ENCODE assay signal across 22 mouse cellular contexts in genomic region chr9:115380276-115380675, GRCm38 (mm10).
DNase-seq lines count a peak whose midpoint lies in the region; ATAC-seq lines count a peak whose summit lies in the region.
"Had no signal": no experiment of that assay in that cellular context is flagged by ENCODE, and none has a peak within 500 bp of the region (broad histone marks: within the 10 kb centered on the region; RNA-seq: fewer than 3 reads in every experiment).

No protein-coding gene starts in this region.

- H3K4me1 ChIP-seq in hindbrain, embryonic 14.5 days (replicated peaks; ENCODE audit: control insufficient read depth, insufficient read depth, low read length): peaks cover 6% of the 10 kb centered on the region; the same call in 1 of the 2 replicates
- no peaks in the 10 kb centered on the region for H3K4me1 ChIP-seq in hindbrain, embryonic 12.5 days
- peaks cover 6% of the 10 kb centered on the region for H3K4me1 ChIP-seq in hindbrain, embryonic 16.5 days (ENCODE audit: control insufficient read depth, insufficient read depth, low read depth, low read length)
- H3K4me1 ChIP-seq: embryonic facial prominence, embryonic 13.5 days; stomach, embryonic 15.5 days had no signal

- H3K27ac ChIP-seq in hindbrain, embryonic 14.5 days: peak overlapping the region; percentile 51; the same call in 1 of the 2 replicates
- no peak overlapping the region for H3K27ac ChIP-seq in hindbrain, embryonic 12.5 days
- H3K27ac ChIP-seq in hindbrain, embryonic 16.5 days (ENCODE audit: low read depth, low read length): peak overlapping the region; percentile 17; the same call in 1 of the 2 replicates
- H3K27ac ChIP-seq: embryonic facial prominence, embryonic 13.5 days; heart, embryonic 10.5 days; left cerebral cortex, adult 2 months; stomach, embryonic 15.5 days had no signal

- H3K4me3 ChIP-seq in hindbrain, embryonic 14.5 days (replicated peaks; ENCODE audit: low read length): no peak overlapping the region
- H3K4me3 ChIP-seq in hindbrain, embryonic 12.5 days: no peak overlapping the region
- no peak overlapping the region for H3K4me3 ChIP-seq in hindbrain, embryonic 16.5 days (ENCODE audit: low read length)
- H3K4me3 ChIP-seq: embryonic facial prominence, embryonic 13.5 days; heart, embryonic 10.5 days; left cerebral cortex, adult 2 months; megakaryocyte, embryonic 14.5 days; stomach, embryonic 15.5 days had no signal

- H3K36me3 ChIP-seq in hindbrain, embryonic 14.5 days (replicated peaks; ENCODE audit: control insufficient read depth, insufficient read depth): no peaks in the 10 kb centered on the region
- H3K36me3 ChIP-seq in hindbrain, embryonic 12.5 days: no peaks in the 10 kb centered on the region
- H3K36me3 ChIP-seq in hindbrain, embryonic 16.5 days (ENCODE audit: control insufficient read depth, insufficient read depth, low read length): no peaks in the 10 kb centered on the region
- H3K36me3 ChIP-seq: embryonic facial prominence, embryonic 13.5 days; G1E; heart, embryonic 10.5 days; stomach, embryonic 15.5 days had no signal

- ATAC-seq in hindbrain, embryonic 14.5 days (ENCODE audit: low FRiP score): no peak
- no peak for ATAC-seq in hindbrain, embryonic 12.5 days (ENCODE audit: low FRiP score)
- ATAC-seq in hindbrain, embryonic 16.5 days: no peak

- 64% methylated on average over 15 of the region's 15 CpGs for WGBS in hindbrain, embryonic 14.5 days
- 83% methylated on average over 15 of the region's 15 CpGs for WGBS in hindbrain, embryonic 12.5 days
- WGBS in hindbrain, embryonic 16.5 days: 53% methylated on average over 15 of the region's 15 CpGs

- no peaks in the 10 kb centered on the region for H3K9me3 ChIP-seq in hindbrain, embryonic 14.5 days (ENCODE audit: control insufficient read depth, low read length)
- H3K9me3 ChIP-seq in hindbrain, embryonic 12.5 days (replicated peaks): no peaks in the 10 kb centered on the region
- H3K9me3 ChIP-seq in hindbrain, embryonic 16.5 days (ENCODE audit: control insufficient read depth, low read length): no peaks in the 10 kb centered on the region
- H3K9me3 ChIP-seq: heart, embryonic 10.5 days; stomach, embryonic 15.5 days had no signal

- H3K27me3 ChIP-seq in hindbrain, embryonic 14.5 days (ENCODE audit: control insufficient read depth, insufficient read depth, low read length): no peaks in the 10 kb centered on the region
- H3K27me3 ChIP-seq in hindbrain, embryonic 12.5 days: no peaks in the 10 kb centered on the region
- no peaks in the 10 kb centered on the region for H3K27me3 ChIP-seq in hindbrain, embryonic 16.5 days (replicated peaks; ENCODE audit: control insufficient read depth, insufficient read depth, low read length)
- H3K27me3 ChIP-seq: embryonic facial prominence, embryonic 13.5 days; stomach, embryonic 15.5 days had no signal

- peak; percentile 69 to 79 for DNase-seq in cerebellum, postnatal 10 days
- DNase-seq in cerebellum, postnatal 36 days: no peak
- no peak for DNase-seq in hindbrain, embryonic 14.5 days (ENCODE audit: low spot score)
- peak; percentile 24 for DNase-seq in Muller cell, postnatal 12 days (ENCODE audit: inconsistent ontology term)
- DNase-seq in spleen, postnatal 4 days (ENCODE audit: low spot score in 2 of 2): no peak
- DNase-seq in natural killer cell, adult 2 months (ENCODE audit: low spot score in 2 of 2): no peak
- DNase-seq: adrenal gland, postnatal 14 days; cerebellum, adult 11 months; kidney, adult 2 months; kidney, postnatal 25 days; lung, adult 2 months; right cerebral cortex, postnatal 25 days; thymus, adult 18-20 months had no signal

- no peak overlapping the region for H3K9ac ChIP-seq in hindbrain, embryonic 14.5 days
- no peak overlapping the region for H3K9ac ChIP-seq in hindbrain, embryonic 12.5 days
- no peak overlapping the region for H3K9ac ChIP-seq in hindbrain, embryonic 16.5 days (ENCODE audit: low read depth, low read length)
- H3K9ac ChIP-seq: embryonic facial prominence, embryonic 13.5 days; stomach, embryonic 15.5 days had no signal

- peak overlapping the region; percentile 27 for H3K4me2 ChIP-seq in hindbrain, embryonic 14.5 days (replicated peaks)
- H3K4me2 ChIP-seq in hindbrain, embryonic 12.5 days (replicated peaks): no peak overlapping the region
- peak overlapping the region; percentile 34 for H3K4me2 ChIP-seq in hindbrain, embryonic 16.5 days (ENCODE audit: low read length)
- H3K4me2 ChIP-seq: embryonic facial prominence, embryonic 13.5 days; liver, embryonic 11.5 days; stomach, embryonic 15.5 days had no signal

Comparison
In these comparisons a context has a peak if more than half of its experiments do, and no peak if none do; other contexts are left out.
1. DNase-seq: peak in cerebellum, postnatal 10 days (2 of 2) and Muller cell, postnatal 12 days (single experiment); none in cerebellum, postnatal 36 days (0 of 2), hindbrain, embryonic 14.5 days (single experiment), spleen, postnatal 4 days (0 of 2) and natural killer cell, adult 2 months (0 of 2).